Mouse (Mus musculus) midbrain, embryonic 10.5 days (tissue): ENCODE results near the gene Traf5. TPM values are rescaled to one million over a fixed set of nuclear protein-coding genes. Genes with fewer than 3 reads are reported as not detected.

Experiments
- DNase-seq: peaks from one replicate; pipeline ENCODE4 v3.0.0-alpha.2; 2017; ENCODE audit warnings: low spot score
- H3K27ac ChIP-seq: fragments of 300-500 bp; sonication (generic); replicated peaks from 2 replicates; pipeline ENCODE4 v1.5.1; 2016; ENCODE audit warnings: mild to moderate bottlenecking
- H3K27me3 ChIP-seq: fragments of 300-500 bp; sonication (generic); 2 replicates; pipeline ENCODE4 v1.6.1; 2016; ENCODE audit warnings: low read depth, mild to moderate bottlenecking; ENCODE audit not compliant: poor library complexity, severe bottlenecking
- H3K36me3 ChIP-seq: fragments of 300-500 bp; sonication (generic); 2 replicates; pipeline ENCODE4 v1.6.1; 2016; ENCODE audit warnings: mild to moderate bottlenecking, moderate library complexity
- H3K4me1 ChIP-seq: fragments of 300-500 bp; sonication (generic); 2 replicates; pipeline ENCODE4 v1.6.1; 2016
- H3K4me3 ChIP-seq: fragments of 300-500 bp; sonication (generic); 2 replicates; pipeline ENCODE4 v1.5.1; 2016; ENCODE audit warnings: mild to moderate bottlenecking, moderate library complexity
- H3K9me3 ChIP-seq: fragments of 300-500 bp; sonication (generic); replicated peaks from 2 replicates; pipeline ENCODE4 v1.6.1; 2016; ENCODE audit warnings: mild to moderate bottlenecking
- WGBS: fragments of 180-500 bp; shearing (Covaris S2); methylation state at CpG from one replicate; pipeline ENCODE4 v1.1.7; 2016; 5-methylcytosine and 5-hydroxymethylcytosine counted together
- polyA plus RNA-seq: library from polyadenylated mRNA; unstranded; fragments of >200 nt; fragmentation: Nextera tagmentation; extraction: Ambion mirVana; gene quantifications from 2 replicates; pipeline ENCODE4 v1.2.1, GENCODE M21; 2016

Traf5 gene
- 3.3 and 3.6 TPM in 2 replicates for polyA plus RNA-seq

GRCm38 (mm10) chr1:192091806-192092772 lies at the start of gene Traf5:
Gene Traf5, minus strand, starts transcription at chr1:192092559.
- H3K36me3 ChIP-seq, result no peaks in the 10 kb centered on the region
- WGBS, result 4% methylated on average over 63 of the region's 63 CpGs
- peak; percentile 93 for DNase-seq
- H3K27ac ChIP-seq, result peak within 1 kb of the TSS; percentile 73
- peak within 1 kb of the TSS; percentile 62 for H3K4me3 ChIP-seq
- peaks cover 38% of the 10 kb centered on the region for H3K27me3 ChIP-seq
- H3K4me1 ChIP-seq, result peaks cover 13% of the 10 kb centered on the region
- H3K9me3 ChIP-seq, result no peaks in the 10 kb centered on the region

- H3K27me3 ChIP-seq, result no peaks in the 10 kb centered on the region
- peaks cover 28% of the 10 kb centered on the region for H3K4me1 ChIP-seq
- H3K9me3 ChIP-seq, result no peaks in the 10 kb centered on the region
- H3K4me3 ChIP-seq, result no peak overlapping the region
- 93% methylated on average over 2 of the region's 2 CpGs for WGBS
- H3K27ac ChIP-seq, result no peak overlapping the region
- DNase-seq, result no peak
- no peaks in the 10 kb centered on the region for H3K36me3 ChIP-seq
Measured at GRCm38 (mm10) chr1:192140313-192140712, 48.0 kb upstream of the Traf5 start.

DNA sequence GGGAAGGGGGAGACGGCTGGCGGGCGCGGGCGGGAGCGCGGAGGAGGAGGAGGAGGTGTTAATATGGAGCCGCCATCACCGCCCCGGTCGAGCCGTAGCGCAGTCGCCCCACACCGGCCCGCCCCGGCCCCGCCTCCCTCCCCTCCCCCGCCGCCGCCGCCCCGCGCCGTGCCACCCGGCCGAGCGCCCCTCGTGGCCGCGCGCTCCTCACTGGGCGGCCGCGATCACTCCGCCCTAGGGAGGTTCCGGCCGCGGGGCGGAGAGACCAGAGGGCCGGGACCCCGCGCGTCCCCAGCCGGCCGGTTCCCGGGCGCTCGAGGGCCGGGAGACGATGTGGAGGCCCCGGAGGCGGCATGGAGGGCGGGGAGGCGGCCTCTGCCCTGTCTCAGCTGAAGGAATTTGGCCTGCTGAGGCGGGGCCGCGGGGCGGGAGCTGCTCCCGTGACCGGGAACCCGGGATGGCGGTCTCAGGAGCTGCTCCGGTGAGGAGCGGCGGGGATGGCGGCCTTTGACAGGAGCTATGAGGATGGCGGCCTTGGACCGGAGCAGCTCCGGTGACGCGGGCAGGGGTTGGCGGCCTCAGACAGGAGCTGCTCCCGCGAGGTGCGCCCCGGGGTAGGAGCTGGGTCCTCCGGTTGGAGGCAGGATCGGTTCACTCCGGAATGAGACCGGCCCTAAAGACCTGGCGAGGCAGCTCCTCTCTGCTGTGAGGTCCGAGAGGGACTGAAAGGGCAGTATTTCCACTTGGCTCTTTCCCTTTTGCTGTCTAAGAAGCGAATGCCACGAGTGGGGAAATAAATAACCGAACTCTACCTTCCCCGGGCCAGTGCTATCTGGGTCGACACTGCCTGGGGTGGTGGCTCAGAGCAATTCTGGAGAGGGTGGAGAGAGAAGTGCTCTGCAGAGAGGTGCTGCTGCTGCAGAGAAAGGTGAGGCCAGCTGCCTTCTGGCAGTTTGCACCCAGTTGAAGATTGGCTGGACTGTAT lies 45.9 kb upstream of the Traf5 start, which contains the start of gene Rcor3:
Gene Rcor3 (minus strand): TSS at position 137 of the 985 bp plus-strand sequence.
- under 1% methylated on average over 63 of the region's 88 CpGs for WGBS
- Histone ChIP-seq H3K27me3 (no peaks in the 10 kb centered on the region), H3K4me1 (peaks cover 29% of the 10 kb centered on the region), H3K36me3 (no peaks in the 10 kb centered on the region), H3K4me3 (peak within 1 kb of the TSS; percentile 87), H3K27ac (peak within 1 kb of the TSS; percentile 98), H3K9me3 (no peaks in the 10 kb centered on the region)
- DNase-seq, result peak; percentile 83

DNA sequence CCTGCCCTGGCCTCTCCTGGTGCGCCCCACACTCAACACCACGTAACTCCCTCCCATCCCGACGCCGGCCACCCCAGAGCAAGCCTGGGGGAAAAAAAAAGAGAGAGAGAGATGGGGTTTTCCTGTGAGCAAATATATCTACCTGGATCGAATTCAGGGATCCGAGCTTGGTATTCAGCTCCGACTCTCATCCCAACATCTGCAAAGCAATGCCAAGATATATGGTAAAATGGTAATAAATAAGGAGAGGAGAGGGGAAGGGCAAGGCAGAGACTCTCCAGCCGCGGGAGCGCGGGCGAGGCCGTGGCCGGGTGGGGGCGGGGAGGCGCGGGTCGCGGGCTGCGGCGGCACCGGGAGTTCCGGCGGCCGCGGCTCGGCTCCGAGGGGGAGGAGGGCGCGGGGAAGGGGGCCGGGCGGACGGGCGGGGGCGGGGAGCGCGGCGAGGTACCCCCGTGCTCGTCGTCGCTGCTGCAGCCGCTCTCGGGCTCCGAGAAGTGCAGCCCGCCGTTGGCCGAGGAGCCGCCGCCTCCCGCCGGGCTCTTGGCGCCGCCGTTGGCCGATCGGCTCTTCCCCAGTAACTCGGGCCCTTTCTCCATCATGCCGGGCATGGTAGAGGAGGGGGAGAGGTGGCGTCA lies 45.0 kb upstream of the Traf5 start:
- peak overlapping the region; percentile 87 for H3K4me3 ChIP-seq
- DNase-seq, result no peak
- WGBS, result 1% methylated on average over 55 of the region's 61 CpGs
- peaks cover 29% of the 10 kb centered on the region for H3K4me1 ChIP-seq
- peak overlapping the region; percentile 98 for H3K27ac ChIP-seq
- no peaks in the 10 kb centered on the region for H3K36me3 ChIP-seq
- H3K27me3 ChIP-seq, result no peaks in the 10 kb centered on the region
- no peaks in the 10 kb centered on the region for H3K9me3 ChIP-seq

GRCm38 (mm10) chr1:192136561-192137290 lies 44.4 kb upstream of the Traf5 start:
- H3K9me3 ChIP-seq, result no peaks in the 10 kb centered on the region
- under 1% methylated on average over 55 of the region's 55 CpGs for WGBS

GRCm38 (mm10) chr1:192130202-192130601 lies 37.8 kb upstream of the Traf5 start:
- Histone ChIP-seq H3K9me3 (no peaks in the 10 kb centered on the region), H3K36me3 (peaks cover 26% of the 10 kb centered on the region), H3K27me3 (no peaks in the 10 kb centered on the region), H3K27ac (no peak overlapping the region), H3K4me3 (no peak overlapping the region), H3K4me1 (0 out of 2 replicates have a peak, but pooled peaks cover under 1% of the 10 kb centered on the region)
- no peak for DNase-seq
- WGBS, result 91% methylated on average over 1 of the region's 1 CpGs

More at GRCm38 (mm10) chr1:192136561-192137290, 44.4 kb upstream of the Traf5 start:
- Histone ChIP-seq H3K27me3 (no peaks in the 10 kb centered on the region), H3K27ac (peak overlapping the region; percentile 98), H3K4me1 (peaks cover 29% of the 10 kb centered on the region), H3K4me3 (peak overlapping the region; percentile 87), H3K36me3 (no peaks in the 10 kb centered on the region)
- peak; percentile 87 for DNase-seq

GRCm38 (mm10) chr1:192128343-192128742 lies 36.0 kb upstream of the Traf5 start:
- Histone ChIP-seq H3K27me3 (no peaks in the 10 kb centered on the region), H3K27ac (no peak overlapping the region), H3K4me1 (no peaks in the 10 kb centered on the region), H3K4me3 (no peak overlapping the region), H3K36me3 (peaks cover 40% of the 10 kb centered on the region), H3K9me3 (no peaks in the 10 kb centered on the region)
- WGBS, result 97% methylated on average over 8 of the region's 8 CpGs
- no peak for DNase-seq

- Histone ChIP-seq H3K36me3 (peaks cover 63% of the 10 kb centered on the region), H3K4me1 (no peaks in the 10 kb centered on the region), H3K4me3 (no peak overlapping the region), H3K9me3 (no peaks in the 10 kb centered on the region), H3K27ac (no peak overlapping the region), H3K27me3 (no peaks in the 10 kb centered on the region)
- 94% methylated on average over 6 of the region's 6 CpGs for WGBS
- DNase-seq, result no peak
Measured at GRCm38 (mm10) chr1:192125761-192126160, 33.4 kb upstream of the Traf5 start.

DNA sequence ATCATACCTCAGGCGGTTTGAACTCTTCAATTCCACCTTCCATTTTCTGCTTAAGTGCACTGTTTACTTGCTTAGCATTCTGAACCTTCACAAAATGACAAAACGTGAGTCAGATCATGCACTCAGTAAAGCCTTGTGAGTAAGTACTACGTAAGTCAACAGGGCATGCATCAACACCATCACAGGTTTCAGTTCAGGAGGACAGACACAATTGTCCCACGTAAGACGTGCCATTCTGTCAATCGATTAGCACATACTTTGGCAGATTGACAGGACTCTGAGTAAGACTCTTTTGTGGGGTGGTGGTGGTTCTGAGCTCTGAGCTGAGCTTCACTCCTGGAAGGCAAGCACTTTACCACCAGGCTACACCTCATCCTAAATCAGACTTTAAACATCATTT lies 23.9 kb upstream of the Traf5 start:
- Histone ChIP-seq H3K4me3 (no peak overlapping the region), H3K36me3 (peaks cover 90% of the 10 kb centered on the region), H3K4me1 (no peaks in the 10 kb centered on the region), H3K27ac (no peak overlapping the region), H3K27me3 (no peaks in the 10 kb centered on the region), H3K9me3 (no peaks in the 10 kb centered on the region)
- 94% methylated on average over 6 of the region's 6 CpGs for WGBS
- DNase-seq, result no peak

GRCm38 (mm10) chr1:192115378-192115777 lies 23.0 kb upstream of the Traf5 start:
- no peaks in the 10 kb centered on the region for H3K9me3 ChIP-seq
- H3K27ac ChIP-seq, result no peak overlapping the region
- WGBS, result 97% methylated on average over 1 of the region's 1 CpGs
- H3K4me1 ChIP-seq, result no peaks in the 10 kb centered on the region
- no peak for DNase-seq
- H3K36me3 ChIP-seq, result peaks cover 90% of the 10 kb centered on the region
- no peak overlapping the region for H3K4me3 ChIP-seq
- H3K27me3 ChIP-seq, result no peaks in the 10 kb centered on the region

DNA sequence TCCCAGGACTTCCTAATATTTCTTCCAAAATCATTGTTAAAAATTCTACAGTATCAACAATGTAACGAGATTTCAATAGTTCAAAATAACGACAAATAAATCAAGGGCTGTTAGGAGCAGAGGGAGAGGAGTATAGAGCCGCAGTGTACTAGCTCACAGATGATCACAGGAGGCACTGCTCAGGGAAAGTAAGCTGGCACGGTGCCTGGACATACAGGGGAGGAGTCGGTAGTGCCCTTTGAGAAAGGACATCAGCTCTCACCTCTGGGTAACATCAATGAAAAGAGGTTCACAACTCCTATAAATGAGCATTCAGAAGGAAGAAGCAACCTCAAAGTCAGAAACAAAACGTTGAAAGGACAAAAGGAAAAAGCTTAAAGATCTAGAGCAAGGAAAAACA lies 16.8 kb upstream of the Traf5 start:
- Histone ChIP-seq H3K36me3 (peaks cover 55% of the 10 kb centered on the region), H3K4me1 (no peaks in the 10 kb centered on the region), H3K4me3 (no peak overlapping the region), H3K27ac (no peak overlapping the region), H3K9me3 (no peaks in the 10 kb centered on the region), H3K27me3 (no peaks in the 10 kb centered on the region)
- DNase-seq, result peak; percentile 4
- 86% methylated on average over 6 of the region's 6 CpGs for whole genome bisulfite sequencing
